Mouse (Mus musculus): Measurements from ENCODE around the gene Dgkd. TPM values are rescaled to one million over a fixed set of nuclear protein-coding genes. Genes with fewer than 3 reads are reported as not detected.

The Dgkd gene
- polyA plus RNA-seq, 1 experiment from 2014 or later = 46.3 TPM

DNA sequence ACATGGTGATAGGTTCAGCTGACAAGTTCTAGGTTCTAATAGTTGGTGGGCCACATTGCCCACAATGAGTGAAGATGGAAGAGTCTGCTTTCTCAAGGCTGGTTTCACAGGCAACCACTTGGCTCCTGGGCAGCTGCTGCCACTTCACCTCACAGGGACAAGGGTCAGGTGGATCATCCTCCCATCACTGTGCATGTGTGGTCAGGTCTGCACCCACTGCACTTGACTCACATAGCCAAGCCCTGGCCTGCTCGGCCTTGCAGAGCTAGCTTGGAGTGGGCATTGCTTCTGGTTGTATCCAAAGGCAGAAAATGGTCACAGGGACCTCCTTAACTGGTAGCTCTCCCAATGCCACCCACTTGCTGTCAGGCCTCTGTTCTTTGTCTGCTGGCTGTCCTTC is 88.7 kb downstream of the Dgkd start:
- H3K9ac ChIP-seq (ENCODE audit: low read length) = no peak overlapping the region
- no peaks in the 10 kb centered on the region for H3K27me3 ChIP-seq (ENCODE audit: control insufficient read depth, insufficient read depth, low read length)
- H3K9me3 ChIP-seq (ENCODE audit: control insufficient read depth, low read length) = no peaks in the 10 kb centered on the region
- peaks cover 4% of the 10 kb centered on the region for H3K36me3 ChIP-seq (ENCODE audit: control insufficient read depth, insufficient read depth, low read length)
- H3K4me1 ChIP-seq (replicated peaks; ENCODE audit: control insufficient read depth, insufficient read depth, low read length) = no peaks in the 10 kb centered on the region
- H3K4me2 ChIP-seq (ENCODE audit: low read depth, low read length, severe bottlenecking) = no peak overlapping the region
- WGBS = 95% methylated on average over 1 of the region's 1 CpGs
- no peak overlapping the region for H3K4me3 ChIP-seq (ENCODE audit: low read depth, low read length)
- DNase-seq (ENCODE audit: low spot score) = no peak
- ATAC-seq (replicated peaks; ENCODE audit: low FRiP score) = no peak
- H3K27ac ChIP-seq (ENCODE audit: low read depth, low read length) = no peak overlapping the region

DNA sequence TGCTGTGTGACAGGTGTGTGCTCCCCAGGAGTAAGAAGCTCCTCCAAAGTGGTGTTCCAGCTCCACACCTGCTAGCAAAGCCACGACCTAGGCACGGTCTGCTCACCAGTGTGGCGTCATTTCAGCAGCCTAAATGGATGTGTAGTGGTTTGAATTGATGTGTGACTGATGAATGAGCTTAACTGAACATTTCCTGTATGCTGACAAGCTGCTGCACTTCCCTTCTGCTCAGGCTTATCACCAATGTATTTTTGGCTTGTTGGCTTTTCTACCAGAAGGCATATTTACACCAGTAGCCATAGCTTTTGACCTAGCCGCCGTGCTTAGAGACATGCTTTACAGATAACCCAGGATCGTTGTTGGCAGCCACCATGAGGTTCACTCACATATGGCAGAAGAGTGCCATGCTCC is 94.6 kb downstream of the Dgkd start:
- Histone ChIP-seq H3K36me3 (ENCODE audit: control insufficient read depth, insufficient read depth, low read length) (peaks cover 15% of the 10 kb centered on the region), H3K4me1 (replicated peaks; ENCODE audit: control insufficient read depth, insufficient read depth, low read length) (no peaks in the 10 kb centered on the region), H3K9me3 (ENCODE audit: control insufficient read depth, low read length) (no peaks in the 10 kb centered on the region), H3K27me3 (ENCODE audit: control insufficient read depth, insufficient read depth, low read length) (no peaks in the 10 kb centered on the region), H3K9ac (ENCODE audit: low read length) (no peak overlapping the region), H3K4me3 (ENCODE audit: low read depth, low read length) (no peak overlapping the region), H3K4me2 (ENCODE audit: low read depth, low read length, severe bottlenecking) (no peak overlapping the region), H3K27ac (ENCODE audit: low read depth, low read length) (no peak overlapping the region)
- 90% methylated on average over 6 of the region's 6 CpGs for WGBS
- no peak for DNase-seq (ENCODE audit: low spot score)
- no peak for ATAC-seq (replicated peaks; ENCODE audit: low FRiP score)

DNA sequence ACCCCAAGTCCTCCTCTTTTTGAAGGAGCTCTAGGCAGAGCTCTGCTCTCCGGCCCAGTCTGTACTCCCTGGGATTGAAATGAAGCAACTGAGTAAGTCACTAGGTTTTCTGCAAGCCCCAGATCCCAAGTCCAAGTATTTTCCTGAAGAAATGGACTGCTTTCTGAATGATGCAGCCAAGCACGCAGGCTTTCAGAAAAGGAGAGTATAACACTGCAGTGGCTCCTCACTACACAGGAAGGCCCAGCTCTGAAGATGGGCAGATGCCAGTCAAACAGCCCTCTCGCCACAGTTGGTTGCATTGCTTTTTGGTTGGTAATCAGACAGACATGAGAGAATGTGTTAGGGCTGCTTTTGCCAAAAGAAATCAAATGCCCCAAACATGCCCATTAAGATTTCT is 98.6 kb downstream of the Dgkd start:
- no peak overlapping the region for H3K4me3 ChIP-seq (ENCODE audit: low read depth, low read length)
- no peak overlapping the region for H3K9ac ChIP-seq (ENCODE audit: low read length)
- no peak for ATAC-seq (replicated peaks; ENCODE audit: low FRiP score)
- WGBS = 97% methylated on average over 3 of the region's 3 CpGs
- H3K36me3 ChIP-seq (ENCODE audit: control insufficient read depth, insufficient read depth, low read length) = peaks cover 13% of the 10 kb centered on the region; the same call in 1 of the 2 replicates
- H3K4me1 ChIP-seq (replicated peaks; ENCODE audit: control insufficient read depth, insufficient read depth, low read length) = no peaks in the 10 kb centered on the region
- H3K9me3 ChIP-seq (ENCODE audit: control insufficient read depth, low read length) = no peaks in the 10 kb centered on the region
- no peak for DNase-seq (ENCODE audit: low spot score)
- H3K27me3 ChIP-seq (ENCODE audit: control insufficient read depth, insufficient read depth, low read length) = no peaks in the 10 kb centered on the region
- H3K4me2 ChIP-seq (ENCODE audit: low read depth, low read length, severe bottlenecking) = no peak overlapping the region
- no peak overlapping the region for H3K27ac ChIP-seq (ENCODE audit: low read depth, low read length)

DNA sequence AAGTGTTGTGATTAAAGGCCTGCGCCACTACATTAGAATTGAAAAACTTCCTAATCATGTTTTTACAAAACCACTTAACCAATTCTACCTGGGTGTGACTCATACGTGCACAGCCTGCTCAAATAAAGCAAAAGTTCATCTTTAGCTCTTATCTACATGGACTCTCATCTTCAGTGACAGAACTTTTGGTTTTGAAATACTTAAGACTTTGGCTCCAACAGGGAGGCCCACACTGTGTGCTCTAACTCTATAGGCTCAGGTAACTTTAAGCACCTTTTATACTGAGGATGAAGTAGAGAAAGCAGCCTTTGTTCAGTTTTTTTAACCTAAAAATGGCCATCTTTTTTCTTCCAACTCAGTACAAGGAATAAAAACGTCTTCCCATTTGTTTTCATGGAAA is 100.0 kb downstream of the Dgkd start:
- WGBS = 80% methylated on average over 3 of the region's 3 CpGs
- Histone ChIP-seq H3K4me3 (ENCODE audit: low read depth, low read length) (no peak overlapping the region), H3K27ac (ENCODE audit: low read depth, low read length) (no peak overlapping the region), H3K4me1 (replicated peaks; ENCODE audit: control insufficient read depth, insufficient read depth, low read length) (no peaks in the 10 kb centered on the region), H3K4me2 (ENCODE audit: low read depth, low read length, severe bottlenecking) (no peak overlapping the region), H3K9me3 (ENCODE audit: control insufficient read depth, low read length) (no peaks in the 10 kb centered on the region), H3K36me3 (ENCODE audit: control insufficient read depth, insufficient read depth, low read length) (peaks cover 7% of the 10 kb centered on the region; the same call in 1 of the 2 replicates), H3K27me3 (ENCODE audit: control insufficient read depth, insufficient read depth, low read length) (no peaks in the 10 kb centered on the region), H3K9ac (ENCODE audit: low read length) (no peak overlapping the region)
- no peak for ATAC-seq (replicated peaks; ENCODE audit: low FRiP score)
- no peak for DNase-seq (ENCODE audit: low spot score)

DNA sequence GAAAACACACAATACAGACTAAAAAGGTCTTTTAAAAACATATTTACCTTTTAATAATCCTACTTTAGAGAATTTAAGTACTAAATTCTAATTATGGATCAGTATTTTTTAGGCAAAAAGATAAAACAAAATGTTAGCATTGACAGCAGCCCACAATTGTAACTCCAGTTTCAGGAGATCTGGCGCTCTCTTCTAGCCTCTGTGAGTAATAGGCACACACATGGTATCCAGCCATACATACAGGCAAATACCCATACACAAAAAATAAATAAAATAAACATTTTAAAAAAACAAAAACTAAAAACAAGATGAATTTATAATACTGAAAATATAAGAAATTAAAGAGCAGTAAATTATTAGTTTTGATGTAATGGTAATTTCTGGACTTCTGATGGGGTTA is 105.8 kb downstream of the Dgkd start:
- Histone ChIP-seq H3K4me1 (replicated peaks; ENCODE audit: control insufficient read depth, insufficient read depth, low read length) (no peaks in the 10 kb centered on the region), H3K9me3 (ENCODE audit: control insufficient read depth, low read length) (no peaks in the 10 kb centered on the region), H3K27ac (ENCODE audit: low read depth, low read length) (no peak overlapping the region), H3K4me2 (ENCODE audit: low read depth, low read length, severe bottlenecking) (no peak overlapping the region), H3K27me3 (ENCODE audit: control insufficient read depth, insufficient read depth, low read length) (no peaks in the 10 kb centered on the region), H3K9ac (ENCODE audit: low read length) (no peak overlapping the region), H3K4me3 (ENCODE audit: low read depth, low read length) (no peak overlapping the region), H3K36me3 (ENCODE audit: control insufficient read depth, insufficient read depth, low read length) (no peaks in the 10 kb centered on the region; the same call in 1 of the 2 replicates)
- DNase-seq (ENCODE audit: low spot score) = no peak
- WGBS = 100% methylated on average over 1 of the region's 1 CpGs
- ATAC-seq (replicated peaks; ENCODE audit: low FRiP score) = no peak

DNA sequence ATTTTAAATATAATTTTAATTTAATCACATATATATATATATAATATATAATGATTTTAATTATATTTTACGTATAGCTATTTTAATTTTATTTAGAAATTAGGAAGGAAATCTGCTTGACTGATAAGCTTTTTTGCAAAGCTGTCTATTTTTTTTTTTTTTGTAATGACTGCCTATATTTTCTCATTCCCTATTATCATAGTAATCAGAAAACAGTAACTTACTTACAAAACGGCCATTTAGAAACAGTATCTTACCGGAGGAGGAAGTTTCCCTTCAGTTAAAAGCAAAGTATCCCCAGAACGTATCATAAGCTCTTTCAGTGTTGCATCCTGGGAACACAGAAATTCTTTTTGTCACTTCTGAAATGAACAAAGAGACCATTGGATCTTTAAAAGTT is 106.4 kb downstream of the Dgkd start:
- DNase-seq (ENCODE audit: low spot score) = no peak
- no peaks in the 10 kb centered on the region; the same call in 1 of the 2 replicates for H3K36me3 ChIP-seq (ENCODE audit: control insufficient read depth, insufficient read depth, low read length)
- H3K4me2 ChIP-seq (ENCODE audit: low read depth, low read length, severe bottlenecking) = no peak overlapping the region
- H3K9ac ChIP-seq (ENCODE audit: low read length) = no peak overlapping the region
- H3K4me3 ChIP-seq (ENCODE audit: low read depth, low read length) = no peak overlapping the region
- WGBS = 87% methylated on average over 4 of the region's 4 CpGs
- H3K27ac ChIP-seq (ENCODE audit: low read depth, low read length) = no peak overlapping the region
- no peak for ATAC-seq (replicated peaks; ENCODE audit: low FRiP score)
- no peaks in the 10 kb centered on the region for H3K27me3 ChIP-seq (ENCODE audit: control insufficient read depth, insufficient read depth, low read length)
- no peaks in the 10 kb centered on the region for H3K4me1 ChIP-seq (replicated peaks; ENCODE audit: control insufficient read depth, insufficient read depth, low read length)
- H3K9me3 ChIP-seq (ENCODE audit: control insufficient read depth, low read length) = no peaks in the 10 kb centered on the region

DNA sequence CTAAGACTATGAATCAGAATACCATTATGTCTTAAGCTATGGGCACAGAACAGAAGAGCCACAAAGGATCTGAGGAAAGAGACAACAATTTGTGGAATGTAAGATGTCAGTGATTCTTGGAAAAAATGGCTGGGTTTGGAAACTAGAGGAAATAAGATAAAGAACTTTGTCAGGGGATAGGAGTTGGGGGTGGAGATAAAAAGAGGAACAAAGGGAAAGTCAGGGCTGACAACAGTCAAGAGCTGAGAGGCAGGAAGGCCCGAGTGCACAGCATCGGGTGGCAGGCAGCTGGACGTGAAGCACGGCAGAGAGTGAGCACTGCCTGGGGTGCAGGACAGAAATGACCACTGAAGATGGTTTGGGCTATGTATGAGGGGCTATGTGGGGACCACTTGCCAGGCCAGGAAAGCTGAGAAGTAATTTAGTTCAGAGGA is 106.9 kb downstream of the Dgkd start:
- WGBS = 56% methylated on average over 4 of the region's 4 CpGs
- Histone ChIP-seq H3K27ac (ENCODE audit: low read depth, low read length) (no peak overlapping the region), H3K4me1 (replicated peaks; ENCODE audit: control insufficient read depth, insufficient read depth, low read length) (no peaks in the 10 kb centered on the region), H3K36me3 (ENCODE audit: control insufficient read depth, insufficient read depth, low read length) (no peaks in the 10 kb centered on the region; the same call in 1 of the 2 replicates), H3K4me2 (ENCODE audit: low read depth, low read length, severe bottlenecking) (no peak overlapping the region), H3K9ac (ENCODE audit: low read length) (no peak overlapping the region), H3K4me3 (ENCODE audit: low read depth, low read length) (no peak overlapping the region), H3K27me3 (ENCODE audit: control insufficient read depth, insufficient read depth, low read length) (no peaks in the 10 kb centered on the region), H3K9me3 (ENCODE audit: control insufficient read depth, low read length) (no peaks in the 10 kb centered on the region)
- DNase-seq (ENCODE audit: low spot score) (no peak), ATAC-seq (replicated peaks; ENCODE audit: low FRiP score) (no peak)

DNA sequence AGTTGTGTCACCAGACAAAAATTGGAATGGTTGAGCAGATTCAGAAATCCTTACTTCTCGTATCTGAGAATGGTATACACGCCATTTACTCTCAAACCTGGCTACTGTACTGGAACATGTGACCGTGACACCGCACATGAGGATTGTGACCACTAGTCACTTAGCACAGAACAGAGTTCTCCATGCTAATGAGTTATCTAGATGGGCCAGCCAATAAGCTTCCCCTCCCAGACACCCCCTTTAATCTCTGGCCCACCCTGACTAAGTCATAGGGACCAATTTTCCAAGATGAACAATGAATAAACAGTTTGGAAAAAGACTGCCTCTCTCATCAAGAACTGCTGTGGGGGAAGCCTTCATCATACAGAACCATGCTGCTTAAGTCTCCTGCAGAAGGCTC is 107.7 kb downstream of the Dgkd start:
- no peaks in the 10 kb centered on the region for H3K9me3 ChIP-seq (ENCODE audit: control insufficient read depth, low read length)
- no peak overlapping the region for H3K27ac ChIP-seq (ENCODE audit: low read depth, low read length)
- no peak overlapping the region for H3K9ac ChIP-seq (ENCODE audit: low read length)
- H3K27me3 ChIP-seq (ENCODE audit: control insufficient read depth, insufficient read depth, low read length) = no peaks in the 10 kb centered on the region
- no peak overlapping the region for H3K4me3 ChIP-seq (ENCODE audit: low read depth, low read length)
- no peaks in the 10 kb centered on the region; the same call in 1 of the 2 replicates for H3K36me3 ChIP-seq (ENCODE audit: control insufficient read depth, insufficient read depth, low read length)
- no peak for ATAC-seq (replicated peaks; ENCODE audit: low FRiP score)
- no peaks in the 10 kb centered on the region for H3K4me1 ChIP-seq (replicated peaks; ENCODE audit: control insufficient read depth, insufficient read depth, low read length)
- no peak for DNase-seq (ENCODE audit: low spot score)
- WGBS = 91% methylated on average over 4 of the region's 4 CpGs
- H3K4me2 ChIP-seq (ENCODE audit: low read depth, low read length, severe bottlenecking) = no peak overlapping the region

DNA sequence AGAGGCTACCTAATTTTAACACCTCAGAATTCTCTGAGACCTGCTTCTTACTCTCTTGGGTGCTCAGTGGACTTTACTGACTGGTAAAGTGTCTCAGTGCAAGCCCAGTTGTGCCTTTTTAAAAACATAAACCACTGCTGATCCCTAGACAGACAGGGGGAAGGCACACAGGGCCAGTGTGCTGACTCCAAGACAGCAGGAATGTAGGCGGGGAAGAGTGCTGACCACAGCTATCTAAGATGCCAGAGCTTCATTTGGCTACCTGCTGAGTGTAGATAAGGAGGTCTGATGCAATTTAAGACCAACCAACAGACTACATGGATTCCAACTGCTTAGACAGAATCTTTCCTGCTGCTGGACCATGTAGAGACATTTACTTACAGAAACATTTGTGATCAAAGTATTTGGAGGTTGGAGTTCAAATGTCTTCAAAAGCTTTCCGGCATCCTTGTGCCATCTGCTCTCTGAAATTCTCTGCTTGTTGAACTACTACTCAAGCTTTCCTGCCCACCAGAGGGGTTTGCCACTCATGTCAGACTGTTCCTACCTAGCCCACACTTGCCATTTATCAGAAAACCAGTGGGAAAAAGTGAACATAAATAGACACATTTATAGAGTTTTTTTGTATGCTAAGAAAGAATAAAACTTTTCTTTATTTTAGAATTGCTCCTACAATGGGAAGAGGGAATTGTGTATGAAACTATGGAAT is 108.5 kb downstream of the Dgkd start:
- WGBS = 85% methylated on average over 2 of the region's 2 CpGs
- H3K36me3 ChIP-seq (ENCODE audit: control insufficient read depth, insufficient read depth, low read length) = no peaks in the 10 kb centered on the region; the same call in 1 of the 2 replicates

More for the DNA sequence above, 108.5 kb downstream of the Dgkd start:
- H3K4me2 ChIP-seq (ENCODE audit: low read depth, low read length, severe bottlenecking) = no peak overlapping the region
- H3K9me3 ChIP-seq (ENCODE audit: control insufficient read depth, low read length) = no peaks in the 10 kb centered on the region
- H3K27me3 ChIP-seq (ENCODE audit: control insufficient read depth, insufficient read depth, low read length) = no peaks in the 10 kb centered on the region
- H3K4me1 ChIP-seq (replicated peaks; ENCODE audit: control insufficient read depth, insufficient read depth, low read length) = no peaks in the 10 kb centered on the region
- H3K4me3 ChIP-seq (ENCODE audit: low read depth, low read length) = no peak overlapping the region
- no peak for DNase-seq (ENCODE audit: low spot score)
- no peak overlapping the region for H3K9ac ChIP-seq (ENCODE audit: low read length)
- ATAC-seq (replicated peaks; ENCODE audit: low FRiP score) = no peak
- no peak overlapping the region for H3K27ac ChIP-seq (ENCODE audit: low read depth, low read length)

Data from forebrain, embryonic 11.5 days (tissue).